Mouse (Mus musculus) megakaryocyte, embryonic 14.5 days (primary cell): ENCODE results near the gene Psmd12. TPM values are rescaled to one million over a fixed set of nuclear protein-coding genes. Genes with fewer than 3 reads are reported as not detected.
A peak's percentile ranks its signal among the peaks of the same experiment; 100 is the strongest.

Experiments
- H3K27me3 ChIP-seq: replicated peaks from 2 replicates; pipeline ENCODE3; 2012; ENCODE audit warnings: inconsistent platforms
- H3K36me3 ChIP-seq: replicated peaks from 2 replicates; pipeline ENCODE3; 2012; ENCODE audit warnings: low read length, inconsistent platforms, mixed read lengths
- H3K4me1 ChIP-seq: 2 replicates; pipeline ENCODE4 v1.6.1; 2012; ENCODE audit warnings: inconsistent platforms
- H3K4me3 ChIP-seq: replicated peaks from 2 replicates; pipeline ENCODE3; 2012; ENCODE audit warnings: moderate library complexity, mild to moderate bottlenecking, inconsistent platforms
- H3K9me3 ChIP-seq: 2 replicates; pipeline ENCODE4 v1.6.1; 2012; ENCODE audit warnings: inconsistent platforms
- FLI1 ChIP-seq: IDR thresholded peaks from 2 replicates; pipeline ENCODE4 v1.6.1; 2012; ENCODE audit warnings: low read length, inconsistent platforms, mixed read lengths
- GATA1 ChIP-seq: IDR thresholded peaks from 3 replicates; pipeline ENCODE4 v1.6.1; 2012; ENCODE audit warnings: mixed read lengths, low read length, inconsistent platforms, borderline replicate concordance
- polyA plus RNA-seq: library from polyadenylated mRNA; stranded (reverse); fragments of >175 nt; gene quantifications from 2 replicates; pipeline ENCODE4 v1.2.3, GENCODE M21; 2012; ENCODE audit warnings: low replicate concordance; ENCODE audit not compliant: insufficient read depth

Psmd12 gene
- polyA plus RNA-seq, 1 experiment, result 28.0 TPM

DNA sequence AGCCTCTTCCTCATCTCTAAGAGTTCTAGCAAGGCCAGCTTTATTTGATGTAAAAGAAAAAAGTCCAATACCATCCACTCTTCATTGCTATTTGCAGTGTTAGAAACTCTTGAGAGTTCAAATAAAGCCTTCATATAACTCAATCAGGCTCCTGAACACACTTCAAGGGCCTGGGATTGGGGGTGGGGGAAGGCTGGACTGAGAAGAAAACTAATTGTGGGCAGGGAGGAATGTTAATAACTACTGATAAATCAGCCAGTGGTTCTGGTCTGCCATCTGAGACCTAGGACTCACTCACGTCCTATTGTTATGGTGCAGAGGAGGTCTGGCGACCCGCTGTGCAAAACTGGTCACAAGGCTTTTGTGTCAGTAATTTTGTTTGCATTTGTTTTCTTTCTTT, 48.3 kb downstream of the Psmd12 start:
- TF ChIP-seq GATA1 (no peak), FLI1 (no peak)
- H3K27me3 ChIP-seq, result no peaks in the 10 kb centered on the region
- H3K9me3 ChIP-seq, result no peaks in the 10 kb centered on the region
- peaks cover 72% of the 10 kb centered on the region for H3K4me1 ChIP-seq
- H3K4me3 ChIP-seq, result no peak overlapping the region
- H3K36me3 ChIP-seq, result peaks cover 5% of the 10 kb centered on the region

- Histone ChIP-seq H3K9me3 (no peaks in the 10 kb centered on the region), H3K36me3 (peaks cover 5% of the 10 kb centered on the region), H3K4me3 (peak overlapping the region; percentile 88), H3K27me3 (no peaks in the 10 kb centered on the region), H3K4me1 (peaks cover 68% of the 10 kb centered on the region)
- TF ChIP-seq FLI1, result peak; percentile 93
- peak; percentile 55; the same call in 1 of the 3 replicates for TF ChIP-seq GATA1
Observed at GRCm38 (mm10) chr11:107529320-107529719, 50.0 kb downstream of the Psmd12 start.

DNA sequence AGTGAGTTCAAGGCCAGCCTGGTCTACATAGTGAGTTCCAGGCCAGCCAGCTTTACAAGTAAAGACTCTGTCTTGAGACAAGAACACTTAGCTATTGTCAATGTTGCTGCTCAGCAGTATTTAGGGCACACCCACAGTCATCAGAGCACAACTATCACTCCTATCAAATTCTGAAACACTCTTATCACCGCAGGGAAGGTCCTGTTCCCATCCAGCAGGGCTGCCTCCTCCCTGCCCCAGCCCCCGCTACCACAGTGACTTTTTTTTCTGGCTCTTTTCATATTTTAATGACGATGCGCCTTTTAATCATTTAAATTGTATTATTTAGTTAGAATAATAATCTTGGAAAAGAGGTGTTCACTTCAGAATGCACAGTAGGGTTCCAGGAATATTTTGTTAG, 52.2 kb downstream of the Psmd12 start:
- TF ChIP-seq GATA1 (no peak), FLI1 (no peak)
- H3K4me1 ChIP-seq, result peaks cover 61% of the 10 kb centered on the region
- H3K36me3 ChIP-seq, result peaks cover 5% of the 10 kb centered on the region
- no peaks in the 10 kb centered on the region for H3K27me3 ChIP-seq
- no peak overlapping the region for H3K4me3 ChIP-seq
- H3K9me3 ChIP-seq, result no peaks in the 10 kb centered on the region

DNA sequence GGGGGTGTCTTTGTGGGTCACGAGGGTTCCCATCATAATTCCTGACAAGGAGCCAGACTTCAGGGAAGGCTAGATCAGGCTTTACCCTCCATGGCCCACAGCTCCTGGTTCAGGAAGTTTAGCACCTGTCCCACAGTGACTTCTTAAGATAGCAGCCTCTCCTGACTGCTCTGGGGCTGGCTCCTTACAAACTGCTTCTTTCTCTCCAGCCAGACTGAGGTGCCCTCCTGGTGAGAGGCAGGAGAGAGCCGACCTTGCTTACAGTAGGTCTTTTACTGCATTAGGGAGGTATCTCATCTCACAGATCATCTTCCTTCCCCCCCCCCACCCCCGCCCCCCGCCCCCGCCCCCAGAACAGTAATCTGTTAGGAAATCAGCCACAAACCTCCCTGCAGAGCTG, 53.0 kb downstream of the Psmd12 start:
- peaks cover 58% of the 10 kb centered on the region for H3K4me1 ChIP-seq
- no peaks in the 10 kb centered on the region for H3K9me3 ChIP-seq
- H3K27me3 ChIP-seq, result no peaks in the 10 kb centered on the region
- TF ChIP-seq FLI1 (no peak), GATA1 (no peak)
- H3K4me3 ChIP-seq, result no peak overlapping the region
- peaks cover 5% of the 10 kb centered on the region for H3K36me3 ChIP-seq

- peaks cover 28% of the 10 kb centered on the region for H3K4me1 ChIP-seq
- no peaks in the 10 kb centered on the region for H3K27me3 ChIP-seq
- no peak overlapping the region for H3K4me3 ChIP-seq
- H3K9me3 ChIP-seq, result peaks cover 3% of the 10 kb centered on the region; the same call in 1 of the 2 replicates
- TF ChIP-seq FLI1, result no peak
- no peak for TF ChIP-seq GATA1
- no peaks in the 10 kb centered on the region for H3K36me3 ChIP-seq
Observed at GRCm38 (mm10) chr11:107538994-107539393, 59.7 kb downstream of the Psmd12 start.

GRCm38 (mm10) chr11:107540339-107540738, 61.1 kb downstream of the Psmd12 start:
- no peaks in the 10 kb centered on the region for H3K27me3 ChIP-seq
- peaks cover 34% of the 10 kb centered on the region for H3K4me1 ChIP-seq
- no peak overlapping the region for H3K4me3 ChIP-seq
- no peaks in the 10 kb centered on the region for H3K36me3 ChIP-seq
- no peak for TF ChIP-seq GATA1
- TF ChIP-seq FLI1, result no peak
- H3K9me3 ChIP-seq, result peaks cover 3% of the 10 kb centered on the region; the same call in 1 of the 2 replicates

DNA sequence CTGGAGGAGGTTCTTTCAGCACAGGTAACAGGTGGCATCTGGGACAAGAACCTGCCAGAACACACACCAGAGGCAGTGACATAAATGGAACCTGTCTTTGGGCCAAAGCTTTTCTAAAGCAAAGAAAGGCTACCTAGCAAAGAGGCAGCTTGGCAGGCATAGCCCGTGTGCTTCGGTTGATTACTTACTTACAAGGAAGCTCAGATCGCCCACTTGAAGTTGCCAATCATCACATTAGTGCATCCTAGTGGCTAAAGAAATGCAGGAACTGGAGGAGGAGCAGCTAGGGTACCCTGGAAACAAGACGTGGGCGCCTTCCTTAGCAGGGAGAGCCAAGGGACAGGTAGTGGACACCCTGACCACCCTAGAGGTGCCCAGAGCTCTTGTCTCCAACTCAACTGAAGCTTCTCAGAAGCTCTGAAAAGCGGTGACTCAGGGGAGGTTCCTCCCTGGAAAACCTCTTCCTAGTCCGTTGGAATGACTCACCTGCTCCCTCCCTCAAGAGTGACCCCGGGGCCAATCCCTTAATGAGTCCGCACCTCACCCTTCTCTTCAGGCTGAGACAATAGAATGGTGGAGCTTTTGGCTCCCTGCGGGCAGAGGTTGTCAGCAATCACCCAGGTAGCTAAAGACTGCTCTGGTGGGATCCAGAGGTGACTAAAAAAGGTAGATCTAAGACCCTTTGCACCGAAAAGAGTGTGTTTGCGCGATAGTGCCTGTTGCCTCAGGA, 66.6 kb downstream of the Psmd12 start:
- Histone ChIP-seq H3K36me3 (peaks cover 12% of the 10 kb centered on the region), H3K27me3 (peaks cover 2% of the 10 kb centered on the region), H3K4me3 (no peak overlapping the region), H3K9me3 (peaks cover 3% of the 10 kb centered on the region; the same call in 1 of the 2 replicates), H3K4me1 (peaks cover 50% of the 10 kb centered on the region)
- TF ChIP-seq GATA1 (no peak), FLI1 (no peak)

GRCm38 (mm10) chr11:107546667-107547301, 67.5 kb downstream of the Psmd12 start:
- TF ChIP-seq FLI1, result no peak
- TF ChIP-seq GATA1, result no peak
- Histone ChIP-seq H3K27me3 (peaks cover 2% of the 10 kb centered on the region), H3K36me3 (peaks cover 20% of the 10 kb centered on the region), H3K4me3 (peak overlapping the region; percentile 96), H3K4me1 (peaks cover 58% of the 10 kb centered on the region), H3K9me3 (peaks cover 3% of the 10 kb centered on the region; the same call in 1 of the 2 replicates)

GRCm38 (mm10) chr11:107547351-107548203, 68.3 kb downstream of the Psmd12 start, which contains the start of gene Helz:
Gene Helz (plus strand): TSS chr11:107547930.
- Histone ChIP-seq H3K9me3 (peaks cover 3% of the 10 kb centered on the region; the same call in 1 of the 2 replicates), H3K27me3 (peaks cover 2% of the 10 kb centered on the region), H3K4me1 (peaks cover 60% of the 10 kb centered on the region), H3K4me3 (peak within 1 kb of the TSS; percentile 96), H3K36me3 (peaks cover 27% of the 10 kb centered on the region)
- TF ChIP-seq FLI1 (no peak), GATA1 (no peak)
